Mouse (Mus musculus) ES-Bruce4 (cell line): Measurements from ENCODE around the gene Cers5.

Experiments
- CTCF ChIP-seq: IDR thresholded peaks from one replicate; pipeline ENCODE4 v1.8.1; 2011; ENCODE audit warnings: low read depth, low read length
- EP300 ChIP-seq: IDR thresholded peaks from 2 replicates; pipeline ENCODE4 v1.6.1; 2011; ENCODE audit warnings: low read depth, low read length; ENCODE audit not compliant: insufficient read depth
- POLR2A ChIP-seq: IDR thresholded peaks from one replicate; pipeline ENCODE4 v1.8.1; 2011; ENCODE audit warnings: low read length; ENCODE audit not compliant: insufficient read depth

DNA sequence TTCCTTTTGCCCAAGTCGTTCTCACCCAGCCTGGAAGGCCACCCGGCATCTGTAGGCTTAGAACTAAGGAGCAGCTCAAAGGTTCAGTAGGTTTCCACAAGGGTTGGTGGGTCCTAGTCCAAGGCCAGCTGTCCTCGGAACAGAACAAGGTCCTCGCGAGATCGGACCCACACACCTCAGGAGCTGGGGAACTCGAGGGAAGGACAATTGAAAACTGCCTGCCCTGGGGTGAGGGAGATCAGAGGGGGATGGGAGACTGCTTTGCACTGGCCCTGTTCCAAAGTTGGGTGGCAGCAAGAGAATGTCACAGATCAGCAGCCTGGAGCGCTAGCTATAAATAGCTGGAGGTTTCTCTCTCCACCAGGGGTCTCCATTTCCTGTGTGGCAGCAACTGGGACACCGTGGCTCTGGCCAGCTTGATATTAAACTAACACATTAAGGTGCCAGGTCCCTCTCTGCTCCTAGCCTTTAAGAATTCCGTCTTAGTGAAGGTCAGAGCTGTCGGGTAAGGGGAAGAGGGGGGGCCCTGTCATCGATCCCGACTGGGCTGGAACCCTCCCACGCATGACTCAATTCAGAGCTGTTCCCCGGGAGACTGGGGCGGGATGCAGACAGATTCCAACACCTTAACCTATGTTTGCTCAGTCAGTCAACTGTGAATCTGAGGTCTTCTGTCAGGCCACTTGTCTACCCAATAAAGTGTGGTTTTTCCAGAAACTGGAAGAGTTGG is 48.2 kb downstream of the Cers5 start:
- peak; percentile 55 for TF ChIP-seq CTCF
- TF ChIP-seq POLR2A, result no peak
- 0 out of 2 replicates have a peak, but pooled peaks have one; percentile 15 for TF ChIP-seq EP300
